Mouse (Mus musculus) kidney, postnatal 10 days (tissue): ENCODE measurements at regions not wholly inside any gene's neighbourhood (a gene's known extent, or its start where the extent isn't known, plus 50 kb on each side); places are given as distances from the start of the nearest gene placed in this dataset.
A peak's percentile ranks its signal among the peaks of the same experiment; 100 is the strongest.
"Not testable (repeated sequence)": the region's sequence is repeated elsewhere in the genome, so short reads cannot be mapped to it uniquely, and the experiment has no call there.

Source experiments
- DNase-seq: peaks from one replicate; pipeline ENCODE4 v3.0.0; 2021; ENCODE audit warnings: mixed read lengths

GRCm38 (mm10) chr4:51868250-51868649 is 570.8 kb upstream of the Smc2 start:
- DNase-seq, result no peak

- not testable (repeated sequence) for DNase-seq
Measured at GRCm38 (mm10) chr4:51868716-51869115, 570.3 kb upstream of the Smc2 start.

- no peak for DNase-seq
Measured at GRCm38 (mm10) chr4:51885460-51885859, 553.6 kb upstream of the Smc2 start.

GRCm38 (mm10) chr4:51889280-51889679 is 549.8 kb upstream of the Smc2 start:
- no peak for DNase-seq

GRCm38 (mm10) chr4:51928245-51928644 is 510.8 kb upstream of the Smc2 start:
- no peak for DNase-seq

GRCm38 (mm10) chr4:51969751-51970150 is 469.3 kb upstream of the Smc2 start:
- DNase-seq, result no peak

- DNase-seq, result no peak
Measured at GRCm38 (mm10) chr4:51978962-51979361, 460.1 kb upstream of the Smc2 start.

- DNase-seq, result no peak
Measured at GRCm38 (mm10) chr4:51992482-51992881, 446.6 kb upstream of the Smc2 start.

GRCm38 (mm10) chr4:52036765-52037353 is 402.2 kb upstream of the Smc2 start:
- DNase-seq, result no peak

- no peak for DNase-seq
Measured at GRCm38 (mm10) chr4:52043404-52043803, 395.6 kb upstream of the Smc2 start.

GRCm38 (mm10) chr4:52050948-52051347 is 388.1 kb upstream of the Smc2 start:
- no peak for DNase-seq

- no peak for DNase-seq
Measured at GRCm38 (mm10) chr4:52056031-52056430, 383.0 kb upstream of the Smc2 start.

- DNase-seq, result no peak
Measured at GRCm38 (mm10) chr4:52060031-52060430, 379.0 kb upstream of the Smc2 start.

- no peak for DNase-seq
Measured at GRCm38 (mm10) chr4:52099187-52099586, 339.9 kb upstream of the Smc2 start.

- DNase-seq, result no peak
Measured at GRCm38 (mm10) chr4:52105887-52106286, 333.2 kb upstream of the Smc2 start.

- DNase-seq, result no peak
Measured at GRCm38 (mm10) chr4:52117765-52118290, 321.2 kb upstream of the Smc2 start.

GRCm38 (mm10) chr4:52118439-52119072 is 320.5 kb upstream of the Smc2 start:
- no peak for DNase-seq

- DNase-seq, result peak; percentile 4
Measured at GRCm38 (mm10) chr4:52152565-52153164, 286.4 kb upstream of the Smc2 start.

GRCm38 (mm10) chr4:52176240-52176639 is 262.8 kb upstream of the Smc2 start:
- no peak for DNase-seq

- no peak for DNase-seq
Measured at GRCm38 (mm10) chr4:52197777-52198176, 241.3 kb upstream of the Smc2 start.

- no peak for DNase-seq
Measured at GRCm38 (mm10) chr4:52210601-52211000, 228.4 kb upstream of the Smc2 start.

- DNase-seq, result peak; percentile 9
Measured at GRCm38 (mm10) chr4:52211022-52211421, 228.0 kb upstream of the Smc2 start.

GRCm38 (mm10) chr4:52213363-52213762 is 225.7 kb upstream of the Smc2 start:
- no peak for DNase-seq
